Comparison of ENCODE assay signal across 8 mouse cellular contexts in the genomic region with DNA sequence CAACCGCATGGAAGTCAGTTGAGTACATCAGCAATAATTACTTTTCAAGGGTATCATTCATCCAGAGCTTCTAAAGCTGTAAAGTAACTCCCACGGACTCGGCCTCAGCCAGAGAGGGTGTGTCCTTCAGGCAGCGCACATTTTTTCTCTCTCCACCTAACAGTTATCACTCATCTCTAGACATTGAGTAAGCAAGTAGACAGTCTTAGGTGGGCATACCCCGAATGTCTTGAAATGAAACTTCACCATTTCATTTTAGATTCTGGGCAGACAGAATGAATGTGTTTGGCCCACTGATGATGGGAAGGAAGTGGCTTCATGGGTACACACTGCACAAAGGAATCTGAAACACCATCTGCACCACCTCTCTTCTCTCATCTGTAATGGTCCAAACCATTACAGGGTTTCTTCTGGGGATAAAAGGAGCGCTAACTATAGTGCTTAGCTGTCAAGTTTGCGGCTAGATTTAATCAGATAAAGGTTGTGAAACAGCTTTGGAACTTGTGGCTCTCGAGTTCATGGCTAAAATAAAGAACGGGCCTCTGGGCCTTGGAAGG. TPM values are rescaled to one million over a fixed set of nuclear protein-coding genes. Genes with fewer than 3 reads are reported as not detected.
DNase-seq lines count a peak whose midpoint lies in the region; ATAC-seq and TF ChIP-seq lines count a peak whose summit lies in the region.

No protein-coding gene starts in this region.

- H3K27me3 ChIP-seq in forebrain, embryonic 15.5 days = no peaks in the 10 kb centered on the region
- H3K27me3 ChIP-seq in limb, embryonic 15.5 days = no peaks in the 10 kb centered on the region
- H3K27me3 ChIP-seq in splenic B cell, adult 2 months (ENCODE audit: control insufficient read depth, insufficient read depth, low read length, poor library complexity, severe bottlenecking) = no peaks in the 10 kb centered on the region

- peak; percentile 59 for ATAC-seq in forebrain, embryonic 15.5 days (replicated peaks)
- no peak for ATAC-seq in limb, embryonic 15.5 days (ENCODE audit: insufficient number of reproducible peaks, low FRiP score, low TSS enrichment, low read depth)

- peak overlapping the region; percentile 73 for H3K9ac ChIP-seq in forebrain, embryonic 15.5 days (replicated peaks)
- peak overlapping the region; percentile 69 for H3K9ac ChIP-seq in limb, embryonic 15.5 days

- H3K27ac ChIP-seq in layer of hippocampus, adult 2 months = peak overlapping the region; percentile 99
- peak overlapping the region; percentile 75 for H3K27ac ChIP-seq in forebrain, embryonic 15.5 days (replicated peaks)
- H3K27ac ChIP-seq in limb, embryonic 15.5 days = peak overlapping the region; percentile 90

- no peaks in the 10 kb centered on the region for H3K36me3 ChIP-seq in forebrain, embryonic 15.5 days
- no peaks in the 10 kb centered on the region for H3K36me3 ChIP-seq in limb, embryonic 15.5 days
- no peaks in the 10 kb centered on the region for H3K36me3 ChIP-seq in splenic B cell, adult 2 months (ENCODE audit: control insufficient read depth, insufficient read depth, low read length, poor library complexity, severe bottlenecking)

- DNase-seq in layer of hippocampus, adult 2 months (ENCODE audit: low spot score in 2 of 2) = no peak
- no peak for DNase-seq in layer of hippocampus, adult 9-10 months (ENCODE audit: low spot score)
- DNase-seq in R1 (ENCODE audit: low read depth, low spot score) = peak; percentile 52
- peak; percentile 31 for DNase-seq in splenic B cell, adult 2 months (ENCODE audit: low read depth, low spot score)
- no peak for DNase-seq in adrenal gland, adult 2 months
- no peak for DNase-seq in adrenal gland, postnatal 14 days

- TF ChIP-seq CTCF in layer of hippocampus, adult 2 months (conservative IDR thresholded peaks at IDR 0.05) = no peak

- H3K4me3 ChIP-seq in layer of hippocampus, adult 2 months = peak overlapping the region; percentile 92
- peak overlapping the region; percentile 85 for H3K4me3 ChIP-seq in forebrain, embryonic 15.5 days
- H3K4me3 ChIP-seq in limb, embryonic 15.5 days = peak overlapping the region; percentile 72

- H3K9me3 ChIP-seq in forebrain, embryonic 15.5 days = no peaks in the 10 kb centered on the region
- H3K9me3 ChIP-seq in limb, embryonic 15.5 days = no peaks in the 10 kb centered on the region

- H3K4me2 ChIP-seq in forebrain, embryonic 15.5 days (replicated peaks) = peak overlapping the region; percentile 81
- H3K4me2 ChIP-seq in limb, embryonic 15.5 days = peak overlapping the region; percentile 96

- WGBS in forebrain, embryonic 15.5 days = 36% methylated on average over 9 of the region's 9 CpGs
- 26% methylated on average over 9 of the region's 9 CpGs for WGBS in limb, embryonic 15.5 days

- H3K4me1 ChIP-seq in forebrain, embryonic 15.5 days = peaks cover 14% of the 10 kb centered on the region
- H3K4me1 ChIP-seq in limb, embryonic 15.5 days = peaks cover 4% of the 10 kb centered on the region

RNA-seq across cellular contexts. Expression of gene Arsb, which starts 0.3 kb away (rescaled TPM):
- 10 to 100 TPM; 87.0 to 95.3 TPM for total RNA-seq in layer of hippocampus, adult 2 months (2021)
- 8.1 and 8.2 TPM in 2 replicates for polyA plus RNA-seq in forebrain, embryonic 15.5 days (2015; fragmentation: Nextera tagmentation; extraction: Ambion mirVana)
- 14.1 and 16.4 TPM in 2 replicates for polyA plus RNA-seq in limb, embryonic 15.5 days (2015; fragmentation: Nextera tagmentation; extraction: Ambion mirVana)
- 10 to 100 TPM; 37.4 to 46.8 TPM for total RNA-seq in adrenal gland, adult 2 months (2021)
- 45.4 and 57.5 TPM in 2 replicates for polyA plus RNA-seq in adrenal gland, adult 2 months (2012; rRNA removed)
- 32.8 and 36.1 TPM in 2 replicates for total RNA-seq in adrenal gland, postnatal 14 days (2021)

Comparison
In these comparisons a context has a peak if more than half of its experiments do, and no peak if none do; other contexts are left out.
1. DNase-seq: peak in R1 (single experiment) and splenic B cell, adult 2 months (single experiment); none in layer of hippocampus, adult 2 months (0 of 2), layer of hippocampus, adult 9-10 months (single experiment), adrenal gland, adult 2 months (single experiment) and adrenal gland, postnatal 14 days (single experiment).
2. Peak in every context shown above with its lines, with median percentiles within 50 percentile points of each other: H3K27ac ChIP-seq and H3K4me3 ChIP-seq.